Mouse (Mus musculus): Measurements from ENCODE around the gene Asf1b.

- TF ChIP-seq CTCF (IDR thresholded peaks at IDR 0.05) = no peak
- no peak for TF ChIP-seq EP300 (IDR thresholded peaks at IDR 0.05)
Observed at GRCm38 (mm10) chr8:84019738-84020137, 64.4 kb downstream of the Asf1b start.
